Mouse (Mus musculus) kidney, postnatal 0 days (tissue): ENCODE measurements at regions not wholly inside any gene's neighbourhood (a gene's known extent, or its start where the extent isn't known, plus 50 kb on each side); places are given as distances from the start of the nearest gene placed in this dataset.

Source experiments
- ATAC-seq: fragments of 200-750 bp; cut with Nextera tagmentation; replicated peaks from 2 replicates; pipeline ENCODE4 v1.8.0; 2017; ENCODE audit warnings: low read depth, moderate number of reproducible peaks, moderate TSS enrichment, moderate library complexity; ENCODE audit not compliant: low FRiP score
- DNase-seq: peaks from one replicate; pipeline ENCODE4 v3.0.0-alpha.2; 2016; ENCODE audit warnings: low spot score
- H3K27ac ChIP-seq: fragments of 300-500 bp; sonication (generic); 2 replicates; pipeline ENCODE4 v1.5.1; 2014; ENCODE audit warnings: mild to moderate bottlenecking
- H3K27me3 ChIP-seq: fragments of 300-500 bp; sonication (generic); 2 replicates; pipeline ENCODE4 v1.6.1; 2014; ENCODE audit warnings: low read length, mixed read lengths; ENCODE audit not compliant: insufficient read depth
- H3K36me3 ChIP-seq: fragments of 300-500 bp; sonication (generic); 2 replicates; pipeline ENCODE4 v1.6.1; 2014; ENCODE audit warnings: low read length, mixed read lengths; ENCODE audit not compliant: insufficient read depth
- H3K4me1 ChIP-seq: fragments of 300-500 bp; sonication (generic); replicated peaks from 2 replicates; pipeline ENCODE4 v1.6.1; 2014; ENCODE audit warnings: antibody characterized with exemption, low read length, mixed read lengths; ENCODE audit not compliant: insufficient read depth
- H3K4me2 ChIP-seq: fragments of 300-500 bp; sonication (generic); 2 replicates; pipeline ENCODE4 v1.6.1; 2014; ENCODE audit warnings: mild to moderate bottlenecking, low read length, moderate library complexity, mixed read lengths
- H3K4me3 ChIP-seq: fragments of 300-500 bp; sonication (generic); replicated peaks from 2 replicates; pipeline ENCODE4 v1.5.1; 2014; ENCODE audit warnings: low read depth, low read length
- H3K9ac ChIP-seq: fragments of 300-500 bp; sonication (generic); 2 replicates; pipeline ENCODE4 v1.6.1; 2014; ENCODE audit warnings: low read depth, low read length
- H3K9me3 ChIP-seq: fragments of 300-500 bp; sonication (generic); replicated peaks from 2 replicates; pipeline ENCODE4 v1.6.1; 2016; ENCODE audit warnings: low read length, inconsistent platforms, mixed read lengths
- CTCF ChIP-seq: IDR thresholded peaks from 2 replicates; pipeline ENCODE4 v1.5.1; 2016; ENCODE audit warnings: antibody characterized with exemption, low read depth, mild to moderate bottlenecking, moderate library complexity
- WGBS: fragments of 180-500 bp; shearing (Covaris S2); extraction: QIAGEN DNeasy Blood & Tissue Kit; methylation state at CpG from one replicate; pipeline ENCODE4 v1.1.7; 2014; 5-methylcytosine and 5-hydroxymethylcytosine counted together

GRCm38 (mm10) chr13:32567850-32568249, 215.9 kb downstream of the Mylk4 start:
- Histone ChIP-seq H3K4me1 (no peaks in the 10 kb centered on the region), H3K27me3 (no peaks in the 10 kb centered on the region), H3K4me3 (no peak overlapping the region), H3K36me3 (no peaks in the 10 kb centered on the region), H3K27ac (no peak overlapping the region), H3K9me3 (no peaks in the 10 kb centered on the region), H3K4me2 (no peak overlapping the region), H3K9ac (no peak overlapping the region)
- WGBS = 88% methylated on average over 2 of the region's 2 CpGs
- no peak for TF ChIP-seq CTCF
- ATAC-seq (no peak), DNase-seq (no peak)

DNA sequence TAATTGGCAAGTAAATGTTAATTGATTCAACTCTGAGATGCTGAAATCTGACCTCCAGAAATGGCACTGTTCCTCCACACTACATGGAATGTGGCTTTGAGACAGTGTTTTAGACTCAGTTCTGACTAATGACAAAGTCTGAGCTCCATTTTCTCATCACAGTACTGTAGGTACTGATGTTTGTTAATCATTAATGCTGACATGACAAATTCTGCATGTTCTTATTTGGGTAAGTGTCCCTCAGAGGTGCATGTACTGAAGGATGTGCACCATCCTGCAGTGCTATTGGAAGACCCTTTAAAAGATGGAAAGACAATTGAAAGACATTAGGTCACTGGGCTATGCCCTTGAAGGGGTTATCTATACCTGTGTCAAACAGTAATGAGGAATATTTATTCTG, 222.1 kb upstream of the Gmds start:
- no peak overlapping the region for H3K27ac ChIP-seq
- no peak for TF ChIP-seq CTCF
- no peak for ATAC-seq
- no peak overlapping the region for H3K9ac ChIP-seq
- H3K27me3 ChIP-seq = no peaks in the 10 kb centered on the region
- no peak overlapping the region for H3K4me2 ChIP-seq
- no peaks in the 10 kb centered on the region for H3K4me1 ChIP-seq
- no peaks in the 10 kb centered on the region for H3K9me3 ChIP-seq
- no peaks in the 10 kb centered on the region for H3K36me3 ChIP-seq
- no peak overlapping the region for H3K4me3 ChIP-seq
- no peak for DNase-seq

GRCm38 (mm10) chr13:32556396-32556795, 217.9 kb upstream of the Gmds start:
- TF ChIP-seq CTCF = no peak

DNA sequence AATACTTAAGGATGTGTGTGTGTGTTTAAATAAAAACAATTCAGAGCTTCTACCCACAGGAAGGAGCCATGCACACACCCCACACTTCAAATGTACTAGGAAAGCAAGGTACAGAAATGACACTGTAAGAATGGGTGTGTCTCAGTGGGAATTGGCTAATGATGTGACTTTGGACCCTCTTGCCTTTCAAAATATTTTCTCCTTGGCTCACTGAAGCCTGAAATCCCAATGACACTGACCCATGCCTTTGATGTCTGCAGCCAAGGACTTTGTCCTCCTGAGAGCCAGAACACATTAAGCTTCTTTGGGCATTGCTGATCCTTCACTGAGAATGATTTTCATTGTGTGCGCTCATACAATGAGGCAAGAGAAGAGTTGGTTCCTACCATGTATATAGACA, 216.5 kb upstream of the Gmds start:
- Histone ChIP-seq H3K4me3 (no peak overlapping the region), H3K36me3 (no peaks in the 10 kb centered on the region), H3K4me2 (no peak overlapping the region), H3K9me3 (no peaks in the 10 kb centered on the region), H3K9ac (no peak overlapping the region), H3K4me1 (no peaks in the 10 kb centered on the region), H3K27ac (peak overlapping the region; percentile 1; the same call in 1 of the 2 replicates), H3K27me3 (no peaks in the 10 kb centered on the region)
- no peak for TF ChIP-seq CTCF
- DNase-seq = peak; percentile 27
- 91% methylated on average over 1 of the region's 1 CpGs for WGBS
- peak; percentile 74; the same call in 1 of the 2 replicates for ATAC-seq

More at GRCm38 (mm10) chr13:32556396-32556795, 217.9 kb upstream of the Gmds start:
- Histone ChIP-seq H3K9ac (no peak overlapping the region), H3K27me3 (no peaks in the 10 kb centered on the region), H3K4me1 (no peaks in the 10 kb centered on the region), H3K27ac (no peak overlapping the region), H3K9me3 (no peaks in the 10 kb centered on the region), H3K4me3 (no peak overlapping the region), H3K4me2 (no peak overlapping the region), H3K36me3 (no peaks in the 10 kb centered on the region)
- DNase-seq (no peak), ATAC-seq (no peak)
- 70% methylated on average over 2 of the region's 2 CpGs for WGBS

DNA sequence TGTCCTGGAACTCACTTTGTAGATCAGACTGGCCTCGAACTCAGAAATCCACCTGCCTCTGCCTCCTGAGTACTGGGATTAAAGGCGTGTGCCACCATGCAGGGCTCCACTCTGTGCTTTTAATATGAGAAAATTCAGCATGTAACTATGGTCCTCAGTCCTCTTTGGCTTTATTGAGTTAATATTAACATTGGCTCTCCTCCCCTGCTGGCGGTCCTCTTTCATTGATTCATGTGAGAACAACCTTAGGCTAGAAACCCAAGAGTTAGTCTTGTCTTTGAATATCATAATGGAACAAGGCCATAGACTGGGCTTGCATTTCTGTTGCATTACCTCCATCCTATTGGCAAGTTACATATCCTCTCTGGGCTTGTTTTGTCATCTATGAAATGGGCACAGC, 216.1 kb upstream of the Gmds start:
- H3K4me3 ChIP-seq = no peak overlapping the region
- H3K27ac ChIP-seq = no peak overlapping the region
- WGBS = 89% methylated on average over 3 of the region's 3 CpGs
- H3K9ac ChIP-seq = no peak overlapping the region
- no peaks in the 10 kb centered on the region for H3K27me3 ChIP-seq
- DNase-seq = no peak
- H3K4me2 ChIP-seq = no peak overlapping the region
- no peaks in the 10 kb centered on the region for H3K36me3 ChIP-seq
- TF ChIP-seq CTCF = no peak
- H3K4me1 ChIP-seq = no peaks in the 10 kb centered on the region
- no peaks in the 10 kb centered on the region for H3K9me3 ChIP-seq
- ATAC-seq = no peak

GRCm38 (mm10) chr13:32553136-32553535, 214.6 kb upstream of the Gmds start:
- Histone ChIP-seq H3K27me3 (no peaks in the 10 kb centered on the region), H3K4me2 (no peak overlapping the region), H3K9me3 (no peaks in the 10 kb centered on the region), H3K36me3 (no peaks in the 10 kb centered on the region), H3K4me1 (no peaks in the 10 kb centered on the region), H3K9ac (no peak overlapping the region), H3K4me3 (no peak overlapping the region), H3K27ac (no peak overlapping the region)
- DNase-seq (peak; percentile 79), ATAC-seq (no peak)
- no peak for TF ChIP-seq CTCF
- WGBS = 30% methylated on average over 4 of the region's 4 CpGs

DNA sequence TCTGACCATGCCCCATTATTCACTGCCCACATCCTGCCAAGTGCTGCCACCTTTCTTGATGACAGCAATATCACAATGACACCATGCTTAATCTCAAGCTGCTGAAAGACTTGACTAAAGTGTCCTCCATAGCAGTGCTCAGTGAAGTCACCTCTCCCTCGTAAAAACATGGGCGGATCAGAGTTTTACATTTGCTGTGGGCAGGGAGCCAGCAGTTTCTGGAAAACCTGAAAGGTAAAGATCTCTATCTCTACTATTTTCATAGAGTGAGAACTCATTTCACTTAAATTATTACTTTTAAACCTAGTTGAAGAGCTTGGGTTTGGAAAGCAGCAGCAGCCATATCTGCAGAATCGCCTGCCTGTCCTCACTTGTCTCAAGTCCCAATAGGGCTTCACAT, 211.6 kb upstream of the Gmds start:
- no peak overlapping the region for H3K4me3 ChIP-seq
- H3K4me2 ChIP-seq = no peak overlapping the region
- H3K9me3 ChIP-seq = no peaks in the 10 kb centered on the region
- H3K27me3 ChIP-seq = no peaks in the 10 kb centered on the region
- DNase-seq = no peak
- no peaks in the 10 kb centered on the region for H3K4me1 ChIP-seq
- H3K9ac ChIP-seq = no peak overlapping the region
- no peak for TF ChIP-seq CTCF
- ATAC-seq = no peak
- no peaks in the 10 kb centered on the region for H3K36me3 ChIP-seq
- H3K27ac ChIP-seq = no peak overlapping the region
- 65% methylated on average over 3 of the region's 3 CpGs for WGBS
